Mouse (Mus musculus) small intestine, adult 2 months (tissue): Measurements from ENCODE around the gene Cpne5. TPM values are rescaled to one million over a fixed set of nuclear protein-coding genes. Genes with fewer than 3 reads are reported as not detected.

Experiments
- H3K27ac ChIP-seq: fragments of 200-500 bp; 2 replicates; pipeline ENCODE4 v1.5.1; 2012; ENCODE audit warnings: low read depth, low read length, control low read depth, inconsistent platforms; ENCODE audit not compliant: insufficient read depth
- H3K27me3 ChIP-seq: fragments of 200-500 bp; 2 replicates; pipeline ENCODE4 v1.6.1; 2012; ENCODE audit warnings: mild to moderate bottlenecking, moderate library complexity, low read length, inconsistent platforms; ENCODE audit not compliant: control insufficient read depth, insufficient read depth
- H3K36me3 ChIP-seq: fragments of 200-500 bp; 2 replicates; pipeline ENCODE4 v1.6.1; 2012; ENCODE audit warnings: mild to moderate bottlenecking, low read length, control low read depth, inconsistent platforms; ENCODE audit not compliant: control insufficient read depth, insufficient read depth
- H3K4me1 ChIP-seq: fragments of 200-500 bp; 2 replicates; pipeline ENCODE4 v1.6.1; 2012; ENCODE audit warnings: low read length, inconsistent platforms, mixed read lengths; ENCODE audit not compliant: control insufficient read depth, insufficient read depth, insufficient read length
- H3K4me3 ChIP-seq: fragments of 200-500 bp; 2 replicates; pipeline ENCODE4 v1.5.1; 2012; ENCODE audit warnings: low read depth, mild to moderate bottlenecking, control low read depth, inconsistent platforms, low read length, moderate library complexity
- CTCF ChIP-seq: fragments of 200-500 bp; IDR thresholded peaks from 2 replicates; pipeline ENCODE4 v1.5.1; 2012; ENCODE audit warnings: low read depth, mild to moderate bottlenecking, control low read depth, inconsistent platforms, low read length, moderate library complexity, mixed read lengths; ENCODE audit not compliant: insufficient replicate concordance, insufficient read length; ENCODE audit errors: extremely low read depth
- POLR2A ChIP-seq: fragments of 200-500 bp; IDR thresholded peaks from 2 replicates; pipeline ENCODE4 v1.6.1; 2012; ENCODE audit warnings: low read depth, mild to moderate bottlenecking, control low read depth, inconsistent platforms, low read length, moderate library complexity
- WGBS: fragments of 180-500 bp; shearing (Covaris S2); methylation state at CpG from one replicate; pipeline ENCODE4 v1.1.7; 2018; 5-methylcytosine and 5-hydroxymethylcytosine counted together
- polyA plus RNA-seq: library from polyadenylated mRNA; depleted of rRNA; stranded (reverse); fragments of >200 nt; gene quantifications from 2 replicates; pipeline ENCODE4 v1.2.3, GENCODE M21; 2012

Gene Cpne5
- polyA plus RNA-seq, 1 experiment: 2.3 TPM

DNA sequence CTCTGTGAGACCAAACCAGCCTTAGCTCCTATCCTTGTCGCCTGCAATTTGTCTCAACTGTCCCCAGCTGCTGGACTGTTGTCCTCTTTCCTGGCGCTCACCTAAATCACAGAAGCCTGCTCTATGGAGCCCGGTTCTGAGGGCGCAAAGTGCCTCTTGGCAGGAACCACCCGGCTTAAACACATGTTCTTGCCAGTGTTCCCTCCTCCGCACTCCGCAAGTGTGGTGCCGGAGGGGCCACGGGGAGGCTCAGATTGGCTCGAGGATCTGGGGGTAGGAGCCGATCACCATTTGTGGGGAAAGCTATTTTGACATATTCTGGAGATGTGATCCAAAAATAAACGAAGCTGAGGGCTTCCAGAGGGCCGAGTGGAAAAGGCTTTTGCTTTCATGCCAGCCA is 9.9 kb upstream of the Cpne5 start:
- H3K27me3 ChIP-seq: no peaks in the 10 kb centered on the region
- H3K4me3 ChIP-seq: no peak overlapping the region
- H3K4me1 ChIP-seq: peaks cover 10% of the 10 kb centered on the region; the same call in 1 of the 2 replicates
- 77% methylated on average over 13 of the region's 13 CpGs for WGBS
- H3K27ac ChIP-seq: no peak overlapping the region
- H3K36me3 ChIP-seq: peaks cover 8% of the 10 kb centered on the region
- TF ChIP-seq CTCF (no peak), POLR2A (no peak)

DNA sequence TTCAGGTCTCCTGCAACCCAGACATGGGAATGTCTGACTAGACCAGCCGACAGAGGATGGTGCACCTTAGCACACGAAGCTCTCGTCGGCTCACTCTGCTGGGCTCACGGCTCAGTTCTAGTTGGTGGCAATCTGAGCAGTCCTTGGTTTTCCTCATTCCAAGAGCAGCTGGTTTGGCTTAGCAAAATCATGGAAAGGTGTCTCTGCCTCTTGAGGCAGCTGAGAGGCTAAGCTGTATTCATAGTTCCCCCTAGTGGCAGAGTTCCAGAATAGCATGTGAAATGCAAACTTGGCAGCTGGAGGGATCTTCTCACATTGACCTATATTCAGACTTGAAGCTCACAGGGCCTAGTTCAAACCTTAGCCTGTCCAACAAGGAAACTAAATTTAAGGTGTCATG is 8.6 kb upstream of the Cpne5 start:
- no peak overlapping the region for H3K27ac ChIP-seq
- no peak for TF ChIP-seq POLR2A
- peak; percentile 49; the same call in 1 of the 2 replicates for TF ChIP-seq CTCF
- H3K4me1 ChIP-seq: peaks cover 3% of the 10 kb centered on the region; the same call in 1 of the 2 replicates
- H3K4me3 ChIP-seq: no peak overlapping the region
- WGBS: 21% methylated on average over 5 of the region's 5 CpGs
- H3K36me3 ChIP-seq: peaks cover 8% of the 10 kb centered on the region
- H3K27me3 ChIP-seq: no peaks in the 10 kb centered on the region

GRCm38 (mm10) chr17:29245725-29246124 is 7.8 kb upstream of the Cpne5 start:
- TF ChIP-seq CTCF: no peak
- no peak for TF ChIP-seq POLR2A
- no peak overlapping the region for H3K27ac ChIP-seq
- no peaks in the 10 kb centered on the region for H3K4me1 ChIP-seq
- no peak overlapping the region for H3K4me3 ChIP-seq
- no peaks in the 10 kb centered on the region for H3K27me3 ChIP-seq
- H3K36me3 ChIP-seq: peaks cover 6% of the 10 kb centered on the region
- WGBS: 39% methylated on average over 7 of the region's 7 CpGs

DNA sequence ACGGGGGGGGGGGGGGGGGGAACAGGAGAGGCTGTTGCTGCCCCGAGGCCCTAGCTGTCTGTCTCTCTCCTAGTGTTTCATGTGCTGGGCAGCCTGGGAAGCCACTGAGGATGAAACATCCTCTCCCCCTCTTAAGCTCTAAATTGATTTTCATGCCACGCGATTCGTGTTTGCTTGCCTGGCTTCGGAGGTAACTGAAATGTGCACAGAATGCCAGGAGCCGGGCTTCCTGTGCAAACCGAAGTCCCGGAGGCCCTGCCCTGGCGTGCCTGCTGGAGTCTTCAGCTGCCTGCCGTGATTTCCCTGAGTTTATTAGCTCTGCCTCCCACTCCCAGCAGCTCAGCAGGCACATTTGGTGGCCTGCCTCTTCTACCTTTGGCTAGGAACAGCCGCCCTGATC is 6.9 kb upstream of the Cpne5 start:
- TF ChIP-seq CTCF: no peak
- no peak for TF ChIP-seq POLR2A
- Histone ChIP-seq H3K4me1 (no peaks in the 10 kb centered on the region), H3K36me3 (peaks cover 1% of the 10 kb centered on the region; the same call in 1 of the 2 replicates), H3K27me3 (no peaks in the 10 kb centered on the region), H3K27ac (no peak overlapping the region), H3K4me3 (no peak overlapping the region)
- 53% methylated on average over 12 of the region's 12 CpGs for WGBS

DNA sequence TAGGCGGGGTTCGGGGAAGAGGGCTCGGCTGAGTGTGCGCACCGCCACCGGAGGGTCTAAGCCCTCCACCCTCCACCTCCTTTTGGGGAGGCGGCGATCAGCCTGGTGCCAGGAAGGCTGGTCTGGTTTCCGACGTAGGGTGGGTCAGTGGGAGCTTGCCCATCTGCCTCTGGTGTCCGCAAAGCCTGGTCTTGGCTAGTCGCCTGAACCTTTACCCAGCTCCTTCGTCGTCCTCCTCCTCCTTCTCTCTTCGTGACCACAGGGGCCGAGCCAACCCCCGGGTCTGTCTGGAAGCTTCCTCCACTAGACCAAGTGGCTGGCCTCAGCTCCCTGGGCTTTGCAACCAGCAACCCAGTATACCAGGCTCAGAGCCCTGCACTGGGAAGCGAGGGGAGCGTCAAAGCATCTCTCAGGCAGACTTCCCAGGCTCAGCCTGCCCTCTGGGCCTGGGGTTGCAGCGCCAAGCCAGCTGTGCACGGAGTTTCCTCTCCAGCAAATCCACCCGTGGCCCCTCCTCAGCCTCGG is 516 bp upstream of the Cpne5 start:
- Histone ChIP-seq H3K4me3 (peak overlapping the region; percentile 27), H3K36me3 (no peaks in the 10 kb centered on the region), H3K27me3 (peaks cover 35% of the 10 kb centered on the region), H3K4me1 (peaks cover 5% of the 10 kb centered on the region; the same call in 1 of the 2 replicates), H3K27ac (no peak overlapping the region)
- WGBS: 9% methylated on average over 23 of the region's 23 CpGs
- TF ChIP-seq CTCF: no peak
- no peak for TF ChIP-seq POLR2A

DNA sequence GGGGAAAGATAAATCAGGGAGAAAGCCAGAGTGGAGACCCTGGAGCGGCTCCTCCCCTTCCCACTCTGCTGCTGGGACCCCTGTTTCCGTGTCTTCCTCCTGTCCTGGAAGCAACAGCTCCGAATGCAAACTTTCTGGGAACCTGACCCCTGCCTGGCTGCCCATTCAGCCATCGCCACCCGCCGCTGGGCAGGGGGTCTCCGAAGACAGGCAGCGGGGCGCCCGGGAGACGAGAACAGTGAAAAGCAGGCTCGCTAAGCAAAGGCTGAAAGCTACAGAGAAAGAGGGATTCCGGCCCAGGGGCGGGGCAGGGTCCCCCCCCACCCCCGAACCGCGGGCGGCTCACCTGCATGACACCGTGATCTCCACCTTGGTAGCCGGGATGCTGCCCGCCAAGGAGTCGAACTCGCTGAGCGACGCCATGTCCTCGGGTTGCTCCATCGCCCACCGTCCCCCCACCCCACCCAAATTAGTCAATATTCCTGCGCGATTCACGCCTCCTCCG is 648 bp downstream of the Cpne5 start:
- 6% methylated on average over 32 of the region's 32 CpGs for WGBS

DNA sequence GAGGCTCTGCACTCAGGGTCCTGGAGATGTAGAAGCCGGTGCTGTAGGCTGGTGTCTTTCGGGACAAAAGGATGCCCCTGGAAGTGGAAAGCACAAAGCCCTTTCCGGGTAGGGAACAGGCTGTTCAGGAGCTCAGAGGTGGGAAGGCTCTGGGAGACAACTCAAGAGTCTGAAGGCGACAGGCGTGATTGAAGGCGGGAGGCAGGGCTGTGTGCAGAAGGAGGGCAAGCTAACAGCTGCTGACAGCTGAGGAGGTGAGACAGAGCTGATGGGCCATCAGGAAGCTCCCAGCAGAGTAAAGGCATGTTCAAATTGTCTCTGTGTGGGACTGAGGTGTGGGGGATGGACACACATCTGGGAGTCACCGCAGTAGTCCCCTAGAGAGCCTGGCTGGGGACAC is 1.9 kb downstream of the Cpne5 start:
- H3K27me3 ChIP-seq: peaks cover 35% of the 10 kb centered on the region
- 73% methylated on average over 7 of the region's 7 CpGs for WGBS
- TF ChIP-seq POLR2A: no peak
- no peak for TF ChIP-seq CTCF

More for the DNA sequence above, 648 bp downstream of the Cpne5 start:
- peaks cover 35% of the 10 kb centered on the region for H3K27me3 ChIP-seq
- TF ChIP-seq POLR2A (no peak), CTCF (no peak)
- no peaks in the 10 kb centered on the region for H3K36me3 ChIP-seq
- H3K4me3 ChIP-seq: peak overlapping the region; percentile 27
- peaks cover 5% of the 10 kb centered on the region; the same call in 1 of the 2 replicates for H3K4me1 ChIP-seq
- H3K27ac ChIP-seq: no peak overlapping the region

More for the DNA sequence above, 1.9 kb downstream of the Cpne5 start:
- Histone ChIP-seq H3K4me3 (no peak overlapping the region), H3K27ac (no peak overlapping the region), H3K4me1 (peaks cover 5% of the 10 kb centered on the region; the same call in 1 of the 2 replicates), H3K36me3 (no peaks in the 10 kb centered on the region)
